Mouse (Mus musculus) neural tube, embryonic 13.5 days (tissue): Measurements from ENCODE around the gene Utp20. TPM values are rescaled to one million over a fixed set of nuclear protein-coding genes. Genes with fewer than 3 reads are reported as not detected.
"Not testable (repeated sequence)": the region's sequence is repeated elsewhere in the genome, so short reads cannot be mapped to it uniquely, and the experiment has no call there.

ENCODE experiments used
- ATAC-seq: fragments of 200-750 bp; cut with Nextera tagmentation; 2 replicates; pipeline ENCODE4 v1.8.0; 2017; ENCODE audit warnings: low read depth, mild to moderate bottlenecking, moderate TSS enrichment, moderate library complexity
- H3K27ac ChIP-seq: fragments of 300-500 bp; sonication (generic); replicated peaks from 2 replicates; pipeline ENCODE4 v1.5.1; 2015; ENCODE audit warnings: moderate library complexity, mild to moderate bottlenecking, inconsistent platforms
- H3K27me3 ChIP-seq: fragments of 300-500 bp; sonication (generic); 2 replicates; pipeline ENCODE4 v1.6.1; 2015; ENCODE audit warnings: mild to moderate bottlenecking, inconsistent platforms
- H3K36me3 ChIP-seq: fragments of 300-500 bp; sonication (generic); 2 replicates; pipeline ENCODE4 v1.6.1; 2015; ENCODE audit warnings: mild to moderate bottlenecking, inconsistent platforms
- H3K4me1 ChIP-seq: fragments of 300-500 bp; sonication (generic); replicated peaks from 2 replicates; pipeline ENCODE4 v1.6.1; 2015; ENCODE audit warnings: inconsistent platforms
- H3K4me2 ChIP-seq: fragments of 300-500 bp; sonication (generic); 2 replicates; pipeline ENCODE4 v1.6.1; 2015; ENCODE audit warnings: inconsistent platforms, mild to moderate bottlenecking, moderate library complexity
- H3K4me3 ChIP-seq: fragments of 300-500 bp; sonication (generic); 2 replicates; pipeline ENCODE4 v1.5.1; 2015; ENCODE audit warnings: mild to moderate bottlenecking, inconsistent platforms
- H3K9ac ChIP-seq: fragments of 300-500 bp; sonication (generic); 2 replicates; pipeline ENCODE4 v1.6.1; 2015; ENCODE audit warnings: moderate library complexity, mild to moderate bottlenecking, inconsistent platforms
- H3K9me3 ChIP-seq: fragments of 300-500 bp; sonication (generic); 2 replicates; pipeline ENCODE4 v1.6.1; 2016; ENCODE audit warnings: inconsistent platforms
- WGBS: fragments of 180-500 bp; shearing (Covaris S2); methylation state at CpG from one replicate; pipeline ENCODE4 v1.1.7; 2015; 5-methylcytosine and 5-hydroxymethylcytosine counted together
- polyA plus RNA-seq: library from polyadenylated mRNA; unstranded; fragments of >200 nt; fragmentation: Nextera tagmentation; extraction: Ambion mirVana; gene quantifications from 2 replicates; pipeline ENCODE4 v1.2.1, GENCODE M21; 2015

Gene Utp20
- polyA plus RNA-seq: 7.3 and 7.9 TPM in 2 replicates

DNA sequence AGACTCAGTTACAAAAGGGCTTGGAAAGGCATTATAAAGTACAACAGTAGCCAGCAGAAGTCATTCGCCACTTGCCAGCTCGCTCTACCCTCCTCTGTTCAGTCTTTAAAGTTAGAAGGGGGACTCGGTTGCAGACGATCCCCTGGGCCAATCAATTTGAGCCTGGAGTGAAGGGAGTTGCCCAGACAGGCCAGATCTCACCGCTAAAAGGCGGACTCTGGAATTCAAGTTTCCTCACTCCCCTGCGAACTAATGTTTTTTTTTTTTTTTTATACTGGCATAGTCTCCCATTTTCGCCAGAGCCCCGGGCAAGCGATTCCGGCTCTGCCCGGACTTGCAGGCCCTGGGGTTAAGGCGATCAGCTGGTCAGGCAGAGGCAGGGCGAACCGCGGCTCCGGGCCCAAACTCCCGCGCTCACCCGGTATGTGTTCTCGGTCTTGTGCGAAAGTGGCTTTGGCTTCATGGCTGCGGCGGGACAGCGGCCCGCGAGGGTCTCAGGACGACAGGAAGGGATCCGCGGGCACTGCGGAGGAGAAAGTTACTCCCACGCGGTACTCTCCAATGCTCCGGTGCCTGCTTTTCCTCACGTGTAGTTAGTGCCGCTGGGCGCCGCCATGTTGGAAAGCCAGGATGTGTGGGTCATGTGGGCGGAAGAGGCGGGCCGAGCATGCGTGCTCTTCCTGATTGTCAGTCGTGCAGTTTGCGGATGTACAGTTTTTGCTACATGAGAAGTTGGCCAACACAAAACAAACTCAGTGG is at the start of gene Utp20:
Gene Utp20 (minus strand): TSS at position 617 of the 759 bp plus-strand sequence.
- H3K36me3 ChIP-seq: peaks cover 30% of the 10 kb centered on the region
- peak; percentile 100 for ATAC-seq
- peak within 1 kb of the TSS; percentile 75 for H3K9ac ChIP-seq
- WGBS: under 1% methylated on average over 44 of the region's 44 CpGs
- no peak within 1 kb of the TSS for H3K27ac ChIP-seq
- H3K4me1 ChIP-seq: peaks cover 15% of the 10 kb centered on the region
- H3K27me3 ChIP-seq: no peaks in the 10 kb centered on the region
- H3K4me2 ChIP-seq: peak within 1 kb of the TSS; percentile 75
- no peaks in the 10 kb centered on the region for H3K9me3 ChIP-seq
- peak within 1 kb of the TSS; percentile 84 for H3K4me3 ChIP-seq

DNA sequence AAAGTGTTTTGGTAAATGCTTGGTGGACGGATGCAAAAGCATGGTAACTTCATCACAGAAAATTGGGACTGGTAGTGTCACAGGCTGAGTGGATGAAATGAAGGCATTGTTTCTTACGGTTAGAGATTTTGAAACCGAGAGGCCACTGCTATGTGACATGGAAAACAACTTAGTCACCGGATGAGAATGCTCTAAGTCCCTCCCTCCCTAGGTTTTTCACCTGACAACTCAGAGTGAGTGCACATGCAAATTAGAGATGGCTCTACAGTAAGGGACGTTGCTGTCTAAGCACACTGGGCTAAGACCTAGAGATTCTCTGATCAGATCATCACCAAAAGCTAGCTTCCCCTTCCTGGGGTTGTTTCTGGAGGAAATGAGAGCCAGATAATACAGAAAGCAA is 48.3 kb upstream of the Utp20 start:
- WGBS: 75% methylated on average over 5 of the region's 5 CpGs

DNA sequence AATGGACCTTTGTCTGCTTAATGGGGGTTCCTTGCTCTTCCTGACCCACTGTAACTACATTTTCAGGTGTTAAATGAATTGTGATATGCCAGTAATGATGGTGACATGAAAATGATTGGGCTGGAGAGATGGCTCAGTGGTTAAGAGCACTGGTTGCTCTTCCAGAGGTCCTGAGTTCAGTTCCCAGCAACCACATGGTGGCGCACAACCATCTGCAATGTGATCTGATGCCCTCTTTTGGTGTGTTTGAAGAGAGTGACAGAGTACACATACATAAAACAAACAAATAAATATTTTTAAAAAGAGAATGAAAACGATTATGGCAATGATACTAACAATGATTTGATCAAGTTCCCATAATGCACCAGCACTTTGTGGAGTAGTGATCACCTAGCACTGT is 39.4 kb upstream of the Utp20 start:
- Histone ChIP-seq H3K4me1 (no peaks in the 10 kb centered on the region), H3K9me3 (no peaks in the 10 kb centered on the region), H3K4me2 (no peak overlapping the region), H3K27ac (no peak overlapping the region), H3K27me3 (no peaks in the 10 kb centered on the region), H3K4me3 (no peak overlapping the region), H3K9ac (no peak overlapping the region), H3K36me3 (no peaks in the 10 kb centered on the region)
- no peak for ATAC-seq
- WGBS: 74% methylated on average over 2 of the region's 2 CpGs

More for the DNA sequence above, 48.3 kb upstream of the Utp20 start:
- H3K4me1 ChIP-seq: no peaks in the 10 kb centered on the region
- H3K36me3 ChIP-seq: no peaks in the 10 kb centered on the region
- no peak overlapping the region for H3K9ac ChIP-seq
- no peak overlapping the region for H3K4me3 ChIP-seq
- no peak overlapping the region for H3K27ac ChIP-seq
- H3K4me2 ChIP-seq: no peak overlapping the region
- H3K27me3 ChIP-seq: no peaks in the 10 kb centered on the region
- no peak for ATAC-seq
- no peaks in the 10 kb centered on the region for H3K9me3 ChIP-seq

DNA sequence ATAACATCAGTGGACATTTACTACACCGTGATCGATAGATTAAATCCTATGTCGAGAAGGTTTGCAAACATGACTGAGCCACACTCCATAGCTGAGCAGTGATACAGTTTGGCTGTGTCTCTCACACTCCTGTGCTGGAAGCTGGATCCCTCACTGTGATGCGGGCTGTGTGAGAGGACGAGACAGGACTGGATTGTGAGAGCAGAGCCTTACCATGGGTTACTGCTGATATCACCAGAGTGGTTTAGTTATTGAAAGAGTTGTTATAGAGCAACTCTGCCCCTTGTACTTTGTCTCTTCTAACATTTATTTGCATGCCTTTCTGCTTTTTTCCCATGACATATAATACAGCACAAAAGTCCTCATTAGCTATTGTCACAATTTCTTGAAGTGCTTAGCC is 35.7 kb upstream of the Utp20 start:
- ATAC-seq: no peak
- no peaks in the 10 kb centered on the region for H3K9me3 ChIP-seq
- 93% methylated on average over 5 of the region's 5 CpGs for WGBS
- H3K27ac ChIP-seq: no peak overlapping the region
- H3K4me3 ChIP-seq: no peak overlapping the region
- no peaks in the 10 kb centered on the region for H3K36me3 ChIP-seq
- no peak overlapping the region for H3K4me2 ChIP-seq
- H3K4me1 ChIP-seq: no peaks in the 10 kb centered on the region
- H3K27me3 ChIP-seq: no peaks in the 10 kb centered on the region
- H3K9ac ChIP-seq: no peak overlapping the region

DNA sequence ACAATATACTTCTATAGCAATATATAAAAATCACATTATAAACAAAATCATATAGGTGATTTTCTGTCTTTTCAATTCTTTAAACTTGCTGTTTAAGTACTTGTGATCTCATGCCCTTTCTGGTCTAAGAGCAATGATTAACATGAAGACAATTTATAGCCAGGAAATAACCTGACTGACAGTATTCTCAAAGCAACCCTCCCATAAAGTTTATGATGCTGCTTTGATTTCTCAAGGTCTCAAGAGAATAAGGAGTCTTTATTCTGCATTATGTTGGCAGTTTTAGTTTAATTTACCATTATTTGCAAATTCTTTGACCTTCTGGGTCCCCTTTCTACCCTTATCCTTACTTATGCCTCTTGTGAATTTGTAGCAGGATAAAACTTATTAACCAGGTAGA is 34.8 kb upstream of the Utp20 start:
- no peak overlapping the region for H3K9ac ChIP-seq
- no peak overlapping the region for H3K27ac ChIP-seq
- no peak overlapping the region for H3K4me2 ChIP-seq
- no peak for ATAC-seq
- H3K4me3 ChIP-seq: no peak overlapping the region
- no peaks in the 10 kb centered on the region for H3K4me1 ChIP-seq
- H3K27me3 ChIP-seq: no peaks in the 10 kb centered on the region
- no peaks in the 10 kb centered on the region for H3K9me3 ChIP-seq
- H3K36me3 ChIP-seq: no peaks in the 10 kb centered on the region

DNA sequence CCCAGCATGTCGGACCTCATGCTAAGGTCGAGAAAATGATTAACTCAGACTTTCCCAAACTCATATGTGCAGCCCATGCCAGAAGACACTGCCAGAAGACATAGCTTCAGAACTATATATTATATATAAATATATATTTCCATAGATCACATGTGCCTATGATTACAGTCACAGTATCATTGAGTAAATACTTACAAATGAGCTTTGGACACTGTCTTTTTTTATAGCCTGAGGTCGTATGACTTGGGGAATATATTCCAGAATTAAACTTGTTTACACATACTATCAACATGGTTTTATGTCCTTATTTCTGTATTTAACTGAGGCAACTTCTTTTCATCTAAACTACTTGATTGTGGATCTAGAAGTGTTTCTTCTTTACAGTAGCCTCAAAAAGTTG is 34.3 kb upstream of the Utp20 start:
- Histone ChIP-seq H3K27me3 (no peaks in the 10 kb centered on the region), H3K36me3 (no peaks in the 10 kb centered on the region), H3K27ac (no peak overlapping the region), H3K4me3 (no peak overlapping the region), H3K9me3 (no peaks in the 10 kb centered on the region), H3K4me1 (no peaks in the 10 kb centered on the region), H3K4me2 (no peak overlapping the region), H3K9ac (no peak overlapping the region)
- WGBS: 81% methylated on average over 3 of the region's 3 CpGs
- no peak for ATAC-seq

DNA sequence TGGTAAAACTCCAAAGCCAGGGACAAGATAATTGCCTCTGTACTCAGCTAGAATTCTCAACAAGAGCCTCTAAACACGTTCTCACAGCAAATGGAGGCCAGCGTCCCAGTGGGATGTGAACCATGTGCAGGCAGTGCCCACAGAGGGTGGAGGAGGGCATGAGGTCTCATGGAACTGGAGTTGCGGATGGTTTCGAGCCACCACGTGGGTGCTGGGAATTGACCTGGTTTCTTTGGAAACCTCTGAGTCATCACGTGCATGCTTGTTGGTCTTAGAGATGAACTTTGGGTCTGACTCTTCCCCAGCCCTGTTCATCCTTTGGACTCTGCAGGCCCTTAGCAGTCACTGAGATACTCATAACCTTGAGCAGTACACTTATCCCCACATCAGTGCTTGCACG is 26.7 kb upstream of the Utp20 start:
- Histone ChIP-seq H3K9me3 (no peaks in the 10 kb centered on the region), H3K4me2 (no peak overlapping the region), H3K4me1 (no peaks in the 10 kb centered on the region), H3K4me3 (no peak overlapping the region), H3K27ac (no peak overlapping the region), H3K9ac (no peak overlapping the region), H3K27me3 (no peaks in the 10 kb centered on the region), H3K36me3 (no peaks in the 10 kb centered on the region)
- ATAC-seq: no peak
- WGBS: 87% methylated on average over 7 of the region's 7 CpGs

DNA sequence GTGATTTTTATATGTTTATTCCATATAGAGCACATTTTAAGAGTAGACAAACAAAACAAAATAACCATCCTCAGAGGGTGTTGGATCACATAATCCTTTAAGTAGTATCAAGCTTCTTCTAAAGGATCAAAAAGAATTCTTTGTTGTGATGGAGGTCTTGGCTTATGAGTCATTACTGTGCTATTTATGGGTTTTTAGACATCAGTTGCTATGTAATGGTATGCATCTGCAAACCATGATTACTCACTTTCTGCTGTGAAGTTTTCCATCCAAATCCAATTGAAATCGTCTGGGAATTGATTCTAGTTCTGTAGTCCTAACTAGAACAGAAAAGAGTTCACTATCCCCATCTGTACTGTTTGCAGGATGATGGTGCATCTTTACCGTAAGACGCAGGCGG is 23.4 kb upstream of the Utp20 start:
- no peaks in the 10 kb centered on the region for H3K4me1 ChIP-seq
- ATAC-seq: no peak
- 90% methylated on average over 4 of the region's 4 CpGs for WGBS
- H3K27me3 ChIP-seq: no peaks in the 10 kb centered on the region
- H3K9ac ChIP-seq: no peak overlapping the region
- no peak overlapping the region for H3K4me3 ChIP-seq
- no peaks in the 10 kb centered on the region for H3K36me3 ChIP-seq
- H3K4me2 ChIP-seq: no peak overlapping the region
- H3K9me3 ChIP-seq: no peaks in the 10 kb centered on the region
- no peak overlapping the region for H3K27ac ChIP-seq

DNA sequence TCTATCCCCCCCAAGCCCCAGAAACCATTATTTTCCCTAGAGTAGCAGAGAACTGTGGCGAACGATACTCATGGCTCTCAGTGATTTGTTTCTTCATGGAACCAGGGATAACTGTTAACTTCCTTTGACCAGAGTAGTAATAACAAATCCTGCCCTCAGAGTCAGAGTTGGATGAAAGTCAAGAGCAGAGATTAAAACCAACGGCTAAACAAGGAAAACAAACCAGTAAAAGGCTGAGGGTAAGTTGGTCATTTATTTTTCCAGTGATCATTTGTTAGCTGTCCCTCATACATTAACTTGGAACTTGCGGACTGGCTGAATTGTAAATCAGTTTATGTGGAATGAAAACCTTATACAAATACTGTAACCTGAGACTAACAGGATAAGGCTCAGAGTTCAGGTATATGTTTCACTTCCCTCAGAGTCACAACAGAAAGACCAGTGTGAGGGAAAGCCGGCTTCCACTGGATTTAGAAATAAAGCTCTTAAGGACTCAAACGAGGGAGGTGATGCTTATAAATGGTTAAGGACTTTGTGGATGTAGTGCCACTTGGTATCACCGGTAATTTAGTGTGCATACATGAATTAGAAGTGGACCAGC is 22.4 kb upstream of the Utp20 start:
- no peak for ATAC-seq
- H3K4me2 ChIP-seq: no peak overlapping the region
- WGBS: 88% methylated on average over 7 of the region's 7 CpGs
- no peaks in the 10 kb centered on the region for H3K9me3 ChIP-seq
- H3K4me1 ChIP-seq: no peaks in the 10 kb centered on the region
- H3K9ac ChIP-seq: no peak overlapping the region
- no peak overlapping the region for H3K4me3 ChIP-seq
- no peaks in the 10 kb centered on the region for H3K36me3 ChIP-seq
- no peaks in the 10 kb centered on the region for H3K27me3 ChIP-seq
- H3K27ac ChIP-seq: no peak overlapping the region

DNA sequence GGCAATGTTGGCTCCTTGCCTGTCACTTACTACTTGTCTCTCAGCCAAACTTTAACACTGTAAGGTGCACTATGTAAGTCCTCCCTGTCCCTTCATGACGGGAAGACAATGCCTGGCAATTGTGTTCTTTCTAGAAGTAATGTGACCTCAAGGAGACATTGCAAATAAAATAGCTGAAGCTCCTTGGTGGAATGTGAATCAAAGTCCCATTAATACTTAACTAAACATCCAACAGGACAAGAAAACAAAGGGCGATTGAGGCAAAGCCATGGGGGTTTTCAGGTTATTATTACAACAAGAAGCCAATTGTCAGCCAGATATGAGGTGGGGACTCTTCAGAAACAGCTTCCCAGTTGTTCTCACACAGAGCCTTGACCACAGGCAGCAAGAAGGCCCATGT is 7.6 kb upstream of the Utp20 start:
- Histone ChIP-seq H3K4me1 (no peaks in the 10 kb centered on the region), H3K9me3 (0 out of 2 replicates have a peak, but pooled peaks cover 3% of the 10 kb centered on the region), H3K4me3 (no peak overlapping the region), H3K36me3 (no peaks in the 10 kb centered on the region), H3K27me3 (no peaks in the 10 kb centered on the region), H3K4me2 (no peak overlapping the region), H3K9ac (no peak overlapping the region), H3K27ac (no peak overlapping the region)
- no peak for ATAC-seq
- 55% methylated on average over 2 of the region's 2 CpGs for WGBS

DNA sequence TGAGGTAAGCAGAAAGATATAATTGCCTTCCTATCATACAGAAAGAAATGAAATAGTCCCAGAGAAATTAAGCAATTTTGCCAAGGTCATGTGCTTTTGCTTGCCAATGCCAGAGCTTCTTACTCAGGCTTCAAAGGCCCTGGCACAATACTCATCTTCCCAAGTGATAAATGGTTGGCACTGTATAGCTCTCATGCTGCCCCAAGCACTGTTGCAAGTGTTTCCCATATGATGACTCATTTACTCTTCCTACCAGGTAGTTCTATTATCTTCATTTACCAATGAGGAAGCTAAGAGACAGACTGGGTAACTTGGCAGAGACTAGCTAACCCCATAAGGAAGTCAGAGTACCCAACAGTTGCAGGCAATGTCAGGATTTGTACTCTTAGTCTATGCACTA is 1.8 kb upstream of the Utp20 start:
- H3K36me3 ChIP-seq: peaks cover 12% of the 10 kb centered on the region; the same call in 1 of the 2 replicates
- H3K27me3 ChIP-seq: no peaks in the 10 kb centered on the region
- H3K4me2 ChIP-seq: no peak overlapping the region
- no peak overlapping the region for H3K4me3 ChIP-seq
- peaks cover 15% of the 10 kb centered on the region for H3K4me1 ChIP-seq
- H3K9ac ChIP-seq: no peak overlapping the region
- ATAC-seq: no peak
- H3K9me3 ChIP-seq: no peaks in the 10 kb centered on the region
- H3K27ac ChIP-seq: no peak overlapping the region

DNA sequence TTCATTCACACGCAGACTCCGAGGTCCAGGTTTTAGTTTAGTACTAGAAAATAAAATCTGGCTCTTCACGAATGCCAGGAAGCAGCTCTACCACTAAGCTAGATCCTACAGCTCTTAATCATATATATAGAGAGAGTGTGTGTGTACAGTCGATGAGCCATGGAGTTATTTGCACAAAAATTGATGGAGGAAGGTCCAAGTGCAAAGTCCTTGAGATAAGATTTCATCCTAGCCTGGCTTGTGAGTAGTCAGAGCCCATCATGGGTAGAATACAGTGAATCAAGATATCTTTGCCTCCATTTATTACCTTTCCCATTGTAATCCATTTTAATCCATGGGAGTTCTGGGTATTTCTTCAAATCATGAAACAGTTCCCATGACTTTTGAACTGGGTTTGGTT is 992 bp upstream of the Utp20 start:
- H3K4me3 ChIP-seq: peak overlapping the region; percentile 84
- 88% methylated on average over 4 of the region's 4 CpGs for WGBS

DNA sequence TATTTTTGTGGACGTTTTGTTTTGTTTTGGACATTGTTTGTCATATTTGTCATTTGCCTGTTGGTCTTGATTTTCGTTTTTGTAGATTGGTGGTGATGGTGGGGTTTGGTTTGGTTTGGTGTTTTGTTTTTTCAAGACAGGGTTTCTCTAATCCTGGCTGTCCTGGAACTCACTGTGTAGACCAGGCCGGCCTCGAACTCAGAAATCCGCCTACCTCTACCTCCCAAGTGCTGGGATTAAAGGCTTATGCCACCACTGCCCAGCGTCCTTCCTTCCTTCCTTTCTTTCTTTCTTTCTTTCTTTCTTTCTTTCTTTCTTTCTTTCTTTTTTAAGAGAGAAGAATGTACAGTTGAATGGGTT is 323 bp upstream of the Utp20 start:
- H3K27me3 ChIP-seq: not testable (repeated sequence)

More for the DNA sequence above, 992 bp upstream of the Utp20 start:
- Histone ChIP-seq H3K27ac (no peak overlapping the region), H3K4me1 (peaks cover 15% of the 10 kb centered on the region), H3K36me3 (peaks cover 19% of the 10 kb centered on the region; the same call in 1 of the 2 replicates), H3K9me3 (no peaks in the 10 kb centered on the region), H3K27me3 (no peaks in the 10 kb centered on the region), H3K9ac (no peak overlapping the region), H3K4me2 (peak overlapping the region; percentile 75)
- no peak for ATAC-seq

More for the DNA sequence above, 323 bp upstream of the Utp20 start:
- ATAC-seq: peak; percentile 76
- H3K4me1 ChIP-seq: peaks cover 15% of the 10 kb centered on the region
- H3K27ac ChIP-seq, H3K9me3 ChIP-seq: not testable (repeated sequence)
- peaks cover 25% of the 10 kb centered on the region for H3K36me3 ChIP-seq
- H3K4me3 ChIP-seq: peak overlapping the region; percentile 84
- H3K4me2 ChIP-seq: peak overlapping the region; percentile 75
- WGBS: 3% methylated on average over 6 of the region's 6 CpGs
- peak overlapping the region; percentile 75 for H3K9ac ChIP-seq
